Mouse (Mus musculus) thymus, adult 2 months (tissue): ENCODE results near the gene Apex2.

Experiments used
- CTCF ChIP-seq: fragments of 200-500 bp; IDR thresholded peaks from 2 replicates; pipeline ENCODE4 v1.5.1; 2012; ENCODE audit warnings: mild to moderate bottlenecking, control low read depth, low read length, moderate library complexity, borderline replicate concordance; ENCODE audit not compliant: control insufficient read depth, poor library complexity, insufficient read depth; ENCODE audit errors: extremely low read depth
- POLR2A ChIP-seq: fragments of 200-500 bp; IDR thresholded peaks from 2 replicates; pipeline ENCODE4 v1.6.1; 2012; ENCODE audit warnings: mild to moderate bottlenecking, low read length, control low read depth, moderate library complexity; ENCODE audit not compliant: control insufficient read depth, poor library complexity, insufficient read depth; ENCODE audit errors: extremely low read depth

- TF ChIP-seq CTCF (no peak), POLR2A (no peak)
Measured at GRCm38 (mm10) chrX:150554032-150554431, 35.6 kb downstream of the Apex2 start.
